Mouse (Mus musculus) heart, postnatal 0 days (tissue): ENCODE data around the gene Nrg3. TPM values are rescaled to one million over a fixed set of nuclear protein-coding genes. Genes with fewer than 3 reads are reported as not detected.

Source experiments
- ATAC-seq: fragments of 200-750 bp; cut with Nextera tagmentation; 2 replicates; pipeline ENCODE4 v1.8.0; 2017; ENCODE audit warnings: low read depth, moderate number of reproducible peaks, moderate library complexity; ENCODE audit not compliant: insufficient read depth
- DNase-seq: peaks from one replicate; pipeline ENCODE4 v3.0.0-alpha.2; 2016; ENCODE audit warnings: low spot score
- H3K27ac ChIP-seq: fragments of 300-500 bp; sonication (generic); 2 replicates; pipeline ENCODE4 v1.5.1; 2014; ENCODE audit warnings: low read depth, mild to moderate bottlenecking
- H3K27me3 ChIP-seq: fragments of 300-500 bp; sonication (generic); 2 replicates; pipeline ENCODE4 v1.6.1; 2014; ENCODE audit warnings: low read length, mixed read lengths; ENCODE audit not compliant: control insufficient read depth, insufficient read depth
- H3K36me3 ChIP-seq: fragments of 300-500 bp; sonication (generic); replicated peaks from 2 replicates; pipeline ENCODE4 v1.6.1; 2014; ENCODE audit warnings: low read length, mixed read lengths; ENCODE audit not compliant: control insufficient read depth, insufficient read depth
- H3K4me1 ChIP-seq: fragments of 300-500 bp; sonication (generic); 2 replicates; pipeline ENCODE4 v1.6.1; 2014; ENCODE audit warnings: antibody characterized with exemption; ENCODE audit not compliant: control insufficient read depth, insufficient read depth
- H3K4me2 ChIP-seq: fragments of 300-500 bp; sonication (generic); 2 replicates; pipeline ENCODE4 v1.6.1; 2014; ENCODE audit warnings: low read depth, mild to moderate bottlenecking, low read length, moderate library complexity
- H3K4me3 ChIP-seq: fragments of 300-500 bp; sonication (generic); 2 replicates; pipeline ENCODE4 v1.5.1; 2014; ENCODE audit warnings: low read depth, low read length
- H3K9ac ChIP-seq: fragments of 300-500 bp; sonication (generic); replicated peaks from 2 replicates; pipeline ENCODE4 v1.6.1; 2014; ENCODE audit warnings: low read depth, low read length, mixed read lengths
- H3K9me3 ChIP-seq: fragments of 300-500 bp; sonication (generic); replicated peaks from 2 replicates; pipeline ENCODE4 v1.6.1; 2016; ENCODE audit warnings: low read length; ENCODE audit not compliant: control insufficient read depth
- CTCF ChIP-seq: IDR thresholded peaks from 2 replicates; pipeline ENCODE4 v1.5.1; 2016; ENCODE audit warnings: antibody characterized with exemption, control low read depth, low read depth
- EP300 ChIP-seq: IDR thresholded peaks from 2 replicates; pipeline ENCODE4 v1.6.1; 2016; ENCODE audit warnings: antibody characterized with exemption, low read depth
- WGBS: fragments of 180-500 bp; shearing (Covaris S2); extraction: QIAGEN DNeasy Blood & Tissue Kit; methylation state at CpG from one replicate; pipeline ENCODE4 v1.1.7; 2014; 5-methylcytosine and 5-hydroxymethylcytosine counted together
- polyA plus RNA-seq: library from polyadenylated mRNA; unstranded; fragments of >200 nt; fragmentation: Nextera tagmentation; extraction: Ambion mirVana; gene quantifications from 2 replicates; pipeline ENCODE4 v1.2.1, GENCODE M21; 2015
- total RNA-seq: library from RNA; depleted of rRNA; stranded (reverse); fragments of >200 nt; gene quantifications from 2 replicates; pipeline ENCODE4 v1.2.3, GENCODE M21; 2014; ENCODE audit warnings: low replicate concordance

Gene Nrg3
- total and polyA plus RNA-seq, 2 experiments from 2014 or later: not detected

DNA sequence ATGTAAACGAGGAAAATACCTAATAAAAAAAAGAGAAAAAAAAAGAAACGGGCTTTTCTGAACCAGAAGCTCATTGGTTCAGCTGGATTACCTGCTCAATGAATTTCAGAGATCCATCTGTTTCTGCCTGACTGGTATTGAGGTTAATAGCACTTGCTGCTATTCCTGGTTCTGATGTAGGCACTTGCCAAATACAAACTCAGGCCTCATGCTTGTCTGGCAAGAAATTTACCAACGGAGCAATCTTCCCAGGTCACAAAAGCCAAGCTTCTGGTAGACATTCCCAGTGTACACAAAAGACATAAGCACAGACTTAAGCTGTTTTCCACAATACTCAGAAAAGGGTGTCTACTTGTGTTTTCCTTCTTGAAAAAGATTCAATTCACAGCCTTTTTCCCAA lies 363.3 kb downstream of the Nrg3 start:
- H3K36me3 ChIP-seq: no peaks in the 10 kb centered on the region
- H3K27me3 ChIP-seq: no peaks in the 10 kb centered on the region
- no peak overlapping the region for H3K27ac ChIP-seq
- H3K4me2 ChIP-seq: no peak overlapping the region
- TF ChIP-seq EP300: no peak
- no peak for TF ChIP-seq CTCF
- 55% methylated on average over 3 of the region's 3 CpGs for WGBS
- DNase-seq (no peak), ATAC-seq (no peak)
- H3K4me1 ChIP-seq: no peaks in the 10 kb centered on the region
- H3K9me3 ChIP-seq: no peaks in the 10 kb centered on the region
- H3K9ac ChIP-seq: no peak overlapping the region
- no peak overlapping the region for H3K4me3 ChIP-seq

- Histone ChIP-seq H3K36me3 (no peaks in the 10 kb centered on the region), H3K27ac (no peak overlapping the region)
- DNase-seq: no peak
Measured at GRCm38 (mm10) chr14:39106776-39107175, 366.1 kb downstream of the Nrg3 start.

GRCm38 (mm10) chr14:39095219-39095618 lies 377.7 kb downstream of the Nrg3 start:
- H3K27ac ChIP-seq: no peak overlapping the region
- H3K4me3 ChIP-seq: no peak overlapping the region
- DNase-seq (no peak), ATAC-seq (no peak)
- H3K27me3 ChIP-seq: no peaks in the 10 kb centered on the region
- TF ChIP-seq EP300: no peak
- TF ChIP-seq CTCF: no peak
- H3K36me3 ChIP-seq: no peaks in the 10 kb centered on the region
- no peaks in the 10 kb centered on the region for H3K9me3 ChIP-seq
- H3K9ac ChIP-seq: no peak overlapping the region
- H3K4me1 ChIP-seq: no peaks in the 10 kb centered on the region
- WGBS: 41% methylated on average over 1 of the region's 1 CpGs
- H3K4me2 ChIP-seq: no peak overlapping the region

More at GRCm38 (mm10) chr14:39106776-39107175, 366.1 kb downstream of the Nrg3 start:
- Histone ChIP-seq H3K27me3 (no peaks in the 10 kb centered on the region), H3K4me3 (no peak overlapping the region), H3K4me1 (no peaks in the 10 kb centered on the region), H3K9ac (no peak overlapping the region), H3K9me3 (no peaks in the 10 kb centered on the region), H3K4me2 (no peak overlapping the region)
- TF ChIP-seq EP300 (no peak), CTCF (no peak)
- WGBS: 68% methylated on average over 3 of the region's 3 CpGs
- ATAC-seq: no peak

DNA sequence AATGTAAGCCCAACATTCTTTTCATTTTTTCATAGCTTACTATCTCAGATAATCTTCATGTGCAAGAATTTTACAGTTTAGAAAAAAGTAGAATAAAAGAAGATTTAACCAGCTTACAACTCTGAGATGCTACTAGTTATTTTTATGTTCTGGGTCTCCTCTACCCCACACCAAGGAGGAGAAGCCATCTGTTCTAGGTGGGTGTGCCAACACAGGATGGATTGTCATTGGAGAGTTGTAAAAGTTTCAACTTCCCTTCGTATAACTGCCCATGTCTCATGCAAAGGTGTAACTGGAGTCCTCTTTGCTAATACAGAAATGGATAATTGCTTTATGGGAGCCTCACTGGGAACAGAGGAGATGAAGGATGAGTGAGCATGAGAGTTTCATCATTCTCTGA lies 393.4 kb downstream of the Nrg3 start:
- ATAC-seq: no peak
- no peaks in the 10 kb centered on the region for H3K36me3 ChIP-seq
- 51% methylated on average over 1 of the region's 1 CpGs for WGBS
- no peak overlapping the region for H3K4me2 ChIP-seq
- no peak for TF ChIP-seq EP300
- TF ChIP-seq CTCF: no peak
- H3K4me1 ChIP-seq: no peaks in the 10 kb centered on the region
- DNase-seq: no peak
- H3K27me3 ChIP-seq: no peaks in the 10 kb centered on the region
- 0 out of 2 replicates have a peak, but pooled peaks cover 3% of the 10 kb centered on the region for H3K9me3 ChIP-seq
- no peak overlapping the region for H3K9ac ChIP-seq
- H3K27ac ChIP-seq: no peak overlapping the region
- no peak overlapping the region for H3K4me3 ChIP-seq

DNA sequence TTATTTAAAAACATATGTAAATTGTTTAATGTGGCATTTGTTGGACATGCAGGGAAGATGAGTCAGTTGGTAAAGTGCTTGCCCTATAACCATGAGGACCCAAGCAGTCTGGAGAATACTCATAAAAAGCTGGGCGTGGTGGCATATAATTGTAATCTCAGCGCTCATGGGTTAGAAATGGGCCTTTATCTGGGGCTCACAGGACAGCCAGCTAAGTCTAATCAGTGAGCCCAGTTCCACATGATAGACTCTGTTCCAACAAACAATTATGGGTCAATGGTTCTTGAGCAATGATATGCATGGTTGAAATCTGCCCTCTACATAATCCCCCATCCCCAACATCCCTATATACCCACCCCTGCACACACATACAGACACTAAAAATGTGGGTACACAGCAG lies 421.3 kb downstream of the Nrg3 start:
- Histone ChIP-seq H3K36me3 (no peaks in the 10 kb centered on the region), H3K9me3 (no peaks in the 10 kb centered on the region), H3K27ac (no peak overlapping the region), H3K9ac (no peak overlapping the region), H3K4me1 (no peaks in the 10 kb centered on the region), H3K4me2 (no peak overlapping the region), H3K4me3 (no peak overlapping the region), H3K27me3 (no peaks in the 10 kb centered on the region)
- TF ChIP-seq EP300: no peak
- no peak for TF ChIP-seq CTCF
- WGBS: 78% methylated on average over 2 of the region's 2 CpGs
- ATAC-seq (no peak), DNase-seq (no peak)

DNA sequence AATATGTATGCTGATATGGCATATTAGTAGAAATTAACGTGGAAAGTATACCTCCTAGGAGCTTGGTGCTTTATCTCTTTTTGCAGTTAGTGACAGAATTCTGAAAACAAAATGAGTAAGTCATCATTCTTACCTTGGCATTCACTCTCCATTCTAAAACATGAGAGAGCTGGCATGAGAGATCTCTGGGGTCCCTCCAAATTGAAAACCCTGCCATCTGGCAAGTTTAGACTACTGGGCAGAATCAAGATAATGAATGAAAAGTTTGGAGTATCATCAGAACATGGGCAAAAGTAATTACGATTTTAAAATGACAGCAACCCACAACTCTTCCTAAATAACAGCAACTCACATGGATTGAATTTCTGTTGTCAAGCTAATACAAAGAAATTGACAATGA lies 423.9 kb downstream of the Nrg3 start:
- DNase-seq (no peak), ATAC-seq (no peak)
- no peaks in the 10 kb centered on the region for H3K36me3 ChIP-seq
- no peak overlapping the region for H3K4me3 ChIP-seq
- no peaks in the 10 kb centered on the region for H3K9me3 ChIP-seq
- no peak for TF ChIP-seq EP300
- no peak for TF ChIP-seq CTCF
- no peak overlapping the region for H3K27ac ChIP-seq
- H3K27me3 ChIP-seq: no peaks in the 10 kb centered on the region
- H3K9ac ChIP-seq: no peak overlapping the region
- no peaks in the 10 kb centered on the region for H3K4me1 ChIP-seq
- no peak overlapping the region for H3K4me2 ChIP-seq
- 40% methylated on average over 2 of the region's 2 CpGs for WGBS
